Mouse (Mus musculus) heart, embryonic 11.5 days (tissue): Measurements from ENCODE around the gene Smpd3. TPM values are rescaled to one million over a fixed set of nuclear protein-coding genes. Genes with fewer than 3 reads are reported as not detected.
A peak's percentile ranks its signal among the peaks of the same experiment; 100 is the strongest.

Source experiments
- ATAC-seq: fragments of 200-750 bp; cut with Nextera tagmentation; replicated peaks from 2 replicates; pipeline ENCODE4 v1.8.0; 2017; ENCODE audit warnings: moderate library complexity; ENCODE audit not compliant: insufficient number of reproducible peaks, low FRiP score, low TSS enrichment
- H3K27ac ChIP-seq: fragments of 300-500 bp; sonication (generic); 2 replicates; pipeline ENCODE4 v1.5.1; 2014; ENCODE audit warnings: mild to moderate bottlenecking, low read depth, low read length
- H3K27me3 ChIP-seq: fragments of 300-500 bp; sonication (generic); 2 replicates; pipeline ENCODE4 v1.6.1; 2014; ENCODE audit warnings: mild to moderate bottlenecking, low read length, mixed read lengths; ENCODE audit not compliant: control insufficient read depth, insufficient read depth
- H3K36me3 ChIP-seq: fragments of 300-500 bp; sonication (generic); 2 replicates; pipeline ENCODE4 v1.6.1; 2014; ENCODE audit warnings: mild to moderate bottlenecking, low read length, moderate library complexity, mixed read lengths; ENCODE audit not compliant: control insufficient read depth, insufficient read depth
- H3K4me1 ChIP-seq: fragments of 300-500 bp; sonication (generic); 2 replicates; pipeline ENCODE4 v1.6.1; 2014; ENCODE audit warnings: low read length; ENCODE audit not compliant: control insufficient read depth, insufficient read depth
- H3K4me2 ChIP-seq: fragments of 300-500 bp; sonication (generic); 2 replicates; pipeline ENCODE4 v1.6.1; 2014; ENCODE audit warnings: mild to moderate bottlenecking, moderate library complexity
- H3K4me3 ChIP-seq: fragments of 300-500 bp; sonication (generic); 2 replicates; pipeline ENCODE4 v1.5.1; 2014; ENCODE audit warnings: low read depth, low read length
- H3K9ac ChIP-seq: fragments of 300-500 bp; sonication (generic); 2 replicates; pipeline ENCODE4 v1.6.1; 2014; ENCODE audit warnings: mild to moderate bottlenecking, low read depth, low read length, moderate library complexity
- H3K9me3 ChIP-seq: fragments of 300-500 bp; sonication (generic); replicated peaks from 2 replicates; pipeline ENCODE4 v1.6.1; 2016; ENCODE audit warnings: low read length; ENCODE audit not compliant: control insufficient read depth
- WGBS: fragments of 180-500 bp; shearing (Covaris S2); extraction: QIAGEN DNeasy Blood & Tissue Kit; methylation state at CpG from one replicate; pipeline ENCODE4 v1.1.7; 2014; ENCODE audit not compliant: insufficient replicate concordance; 5-methylcytosine and 5-hydroxymethylcytosine counted together
- polyA plus RNA-seq: library from polyadenylated mRNA; unstranded; fragments of >200 nt; fragmentation: Nextera tagmentation; extraction: Ambion mirVana; gene quantifications from 2 replicates; pipeline ENCODE4 v1.2.1, GENCODE M21; 2014

Smpd3 gene
- polyA plus RNA-seq, 1 experiment from 2014 or later, result 2.3 TPM

GRCm38 (mm10) chr8:106336561-106336960, 1.2 kb downstream of the Smpd3 start:
- no peaks in the 10 kb centered on the region for H3K9me3 ChIP-seq
- peak overlapping the region; percentile 26 for H3K4me3 ChIP-seq
- H3K4me1 ChIP-seq, result peaks cover 7% of the 10 kb centered on the region; the same call in 1 of the 2 replicates
- WGBS, result 4% methylated on average over 41 of the region's 41 CpGs
- H3K27me3 ChIP-seq, result peaks cover 31% of the 10 kb centered on the region
- H3K9ac ChIP-seq, result no peak overlapping the region
- H3K27ac ChIP-seq, result no peak overlapping the region
- H3K4me2 ChIP-seq, result peak overlapping the region; percentile 74
- H3K36me3 ChIP-seq, result no peaks in the 10 kb centered on the region
- ATAC-seq, result no peak

- H3K36me3 ChIP-seq, result no peaks in the 10 kb centered on the region
- 62% methylated on average over 4 of the region's 4 CpGs for WGBS
- H3K4me3 ChIP-seq, result peak overlapping the region; percentile 26
- peaks cover 31% of the 10 kb centered on the region for H3K27me3 ChIP-seq
- no peak for ATAC-seq
- no peak overlapping the region for H3K9ac ChIP-seq
- H3K27ac ChIP-seq, result no peak overlapping the region
- no peaks in the 10 kb centered on the region for H3K9me3 ChIP-seq
- H3K4me2 ChIP-seq, result peak overlapping the region; percentile 74
- peaks cover 7% of the 10 kb centered on the region; the same call in 1 of the 2 replicates for H3K4me1 ChIP-seq
Measured at GRCm38 (mm10) chr8:106336031-106336430, 1.8 kb downstream of the Smpd3 start.

DNA sequence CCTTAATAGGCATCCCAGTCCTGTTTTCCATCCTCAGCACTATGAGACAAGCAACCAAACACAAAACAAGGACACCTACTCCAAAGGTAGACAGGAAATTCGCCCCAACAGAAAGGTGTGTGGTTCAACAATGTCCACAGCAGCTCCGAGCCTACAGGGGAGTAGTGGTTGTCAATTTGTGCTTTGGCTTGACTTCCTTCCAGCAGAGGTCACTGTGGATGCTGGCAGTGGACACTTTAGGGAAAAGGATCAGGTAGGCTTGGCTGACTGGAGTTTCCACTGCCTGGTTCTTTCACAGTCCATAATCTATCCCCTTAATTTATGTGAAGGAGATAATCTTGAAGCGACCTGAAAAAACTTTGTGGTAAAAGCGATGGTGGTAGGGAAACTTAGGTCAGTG, 2.6 kb downstream of the Smpd3 start:
- Histone ChIP-seq H3K27ac (no peak overlapping the region), H3K9me3 (no peaks in the 10 kb centered on the region), H3K4me2 (no peak overlapping the region), H3K4me1 (peaks cover 7% of the 10 kb centered on the region; the same call in 1 of the 2 replicates), H3K36me3 (no peaks in the 10 kb centered on the region), H3K9ac (no peak overlapping the region), H3K4me3 (no peak overlapping the region), H3K27me3 (peaks cover 31% of the 10 kb centered on the region)
- WGBS, result 46% methylated on average over 4 of the region's 4 CpGs
- ATAC-seq, result no peak

- no peak overlapping the region for H3K4me3 ChIP-seq
- H3K36me3 ChIP-seq, result no peaks in the 10 kb centered on the region
- 34% methylated on average over 8 of the region's 8 CpGs for WGBS
- H3K27ac ChIP-seq, result no peak overlapping the region
- peaks cover 31% of the 10 kb centered on the region for H3K27me3 ChIP-seq
- no peak overlapping the region for H3K4me2 ChIP-seq
- H3K9me3 ChIP-seq, result no peaks in the 10 kb centered on the region
- no peak overlapping the region for H3K9ac ChIP-seq
- 0 out of 2 replicates have a peak, but pooled peaks cover 2% of the 10 kb centered on the region for H3K4me1 ChIP-seq
- ATAC-seq, result no peak
Measured at GRCm38 (mm10) chr8:106333346-106333745, 4.4 kb downstream of the Smpd3 start.

DNA sequence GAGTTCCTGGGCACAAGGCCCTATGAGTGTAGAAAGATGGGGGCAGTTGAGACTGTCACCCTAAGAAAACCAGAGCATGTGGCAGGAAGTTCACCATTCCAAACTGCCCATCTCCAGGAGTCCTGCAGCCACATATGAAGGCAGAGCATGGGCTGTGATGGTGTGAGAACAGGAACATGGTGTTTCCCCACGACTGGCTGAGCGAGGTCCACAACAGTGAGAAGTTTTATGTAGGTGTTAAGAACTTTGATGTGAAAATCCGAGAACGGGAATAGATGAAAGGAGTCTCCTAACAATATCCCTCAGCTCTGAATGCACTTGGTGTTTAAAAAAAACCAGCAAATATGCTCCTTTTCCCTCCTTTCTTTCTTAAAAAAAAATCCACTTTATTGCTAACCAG, 5.3 kb downstream of the Smpd3 start:
- Histone ChIP-seq H3K4me3 (no peak overlapping the region), H3K36me3 (no peaks in the 10 kb centered on the region), H3K4me1 (0 out of 2 replicates have a peak, but pooled peaks cover 2% of the 10 kb centered on the region), H3K27me3 (peaks cover 30% of the 10 kb centered on the region), H3K27ac (no peak overlapping the region), H3K4me2 (no peak overlapping the region), H3K9me3 (no peaks in the 10 kb centered on the region), H3K9ac (no peak overlapping the region)
- no peak for ATAC-seq
- 60% methylated on average over 4 of the region's 4 CpGs for WGBS

DNA sequence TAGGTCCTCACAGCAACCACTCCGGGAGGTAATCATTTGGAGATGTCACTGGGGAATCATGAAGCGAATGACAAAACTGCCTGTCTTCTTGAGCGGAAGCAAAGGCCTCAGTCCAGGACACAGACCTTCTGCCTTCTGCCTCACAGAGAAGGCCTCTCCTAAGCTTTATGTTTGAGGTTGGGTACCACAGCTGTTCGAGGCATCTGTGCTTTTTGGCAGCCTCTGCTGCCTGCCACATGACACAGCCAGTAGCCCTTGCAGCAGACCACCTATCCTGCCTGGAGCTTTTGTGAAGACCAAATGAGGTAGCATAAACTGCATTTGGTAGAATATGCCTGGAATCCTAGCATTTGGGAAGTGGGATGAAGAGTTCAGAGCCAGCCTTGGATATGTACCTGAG, 11.2 kb downstream of the Smpd3 start:
- no peaks in the 10 kb centered on the region for H3K4me1 ChIP-seq
- no peaks in the 10 kb centered on the region for H3K9me3 ChIP-seq
- no peak overlapping the region for H3K4me2 ChIP-seq
- ATAC-seq, result no peak
- H3K9ac ChIP-seq, result no peak overlapping the region
- H3K27ac ChIP-seq, result no peak overlapping the region
- no peak overlapping the region for H3K4me3 ChIP-seq
- H3K36me3 ChIP-seq, result no peaks in the 10 kb centered on the region
- no peaks in the 10 kb centered on the region for H3K27me3 ChIP-seq
- 66% methylated on average over 4 of the region's 4 CpGs for WGBS

DNA sequence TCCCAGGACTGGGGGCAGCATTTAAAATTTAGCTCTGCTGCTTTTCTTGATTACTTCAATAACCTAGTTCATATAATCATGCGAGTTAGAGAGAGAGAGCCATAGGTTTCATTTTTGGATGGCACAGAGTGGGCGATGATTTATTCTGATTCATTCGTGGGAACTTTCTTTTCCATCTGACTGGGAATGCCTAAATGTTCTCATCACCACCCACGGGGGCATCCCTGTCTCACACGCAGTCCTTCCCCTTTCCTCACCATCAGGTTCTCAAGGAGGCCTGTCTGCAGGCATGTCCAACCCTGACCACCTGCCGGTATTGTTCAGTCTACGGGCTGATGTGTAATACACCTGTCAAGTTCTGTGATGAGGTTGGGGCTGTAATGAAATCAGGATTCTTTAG, 16.4 kb downstream of the Smpd3 start:
- 84% methylated on average over 7 of the region's 7 CpGs for WGBS
- Histone ChIP-seq H3K9me3 (no peaks in the 10 kb centered on the region), H3K9ac (no peak overlapping the region), H3K4me1 (no peaks in the 10 kb centered on the region), H3K4me2 (no peak overlapping the region), H3K4me3 (no peak overlapping the region), H3K36me3 (no peaks in the 10 kb centered on the region), H3K27me3 (peaks cover 2% of the 10 kb centered on the region; the same call in 1 of the 2 replicates), H3K27ac (no peak overlapping the region)
- no peak for ATAC-seq

DNA sequence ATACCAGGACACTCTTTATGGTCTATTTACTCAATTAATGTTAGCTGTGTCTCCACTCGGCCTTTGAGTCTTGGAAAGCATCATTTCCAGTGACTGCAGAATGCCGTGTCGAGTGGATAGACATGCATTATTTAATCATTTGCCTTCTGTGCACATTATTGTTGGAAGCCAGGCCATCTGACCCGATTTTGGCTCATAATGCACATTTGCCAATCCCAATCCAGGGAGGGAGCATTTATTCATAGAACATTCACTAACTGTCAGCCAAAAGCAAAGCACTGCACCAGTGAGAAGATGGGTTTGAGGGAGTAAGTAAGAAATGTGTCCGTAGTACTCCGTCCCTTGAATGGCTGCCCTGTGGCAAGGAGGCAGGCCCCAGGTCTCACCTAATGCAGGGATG, 17.8 kb downstream of the Smpd3 start:
- H3K4me2 ChIP-seq, result no peak overlapping the region
- ATAC-seq, result no peak
- H3K27ac ChIP-seq, result no peak overlapping the region
- 76% methylated on average over 6 of the region's 6 CpGs for WGBS
- peaks cover 2% of the 10 kb centered on the region; the same call in 1 of the 2 replicates for H3K27me3 ChIP-seq
- H3K4me3 ChIP-seq, result no peak overlapping the region
- H3K4me1 ChIP-seq, result no peaks in the 10 kb centered on the region
- H3K9me3 ChIP-seq, result no peaks in the 10 kb centered on the region
- no peaks in the 10 kb centered on the region for H3K36me3 ChIP-seq
- no peak overlapping the region for H3K9ac ChIP-seq

DNA sequence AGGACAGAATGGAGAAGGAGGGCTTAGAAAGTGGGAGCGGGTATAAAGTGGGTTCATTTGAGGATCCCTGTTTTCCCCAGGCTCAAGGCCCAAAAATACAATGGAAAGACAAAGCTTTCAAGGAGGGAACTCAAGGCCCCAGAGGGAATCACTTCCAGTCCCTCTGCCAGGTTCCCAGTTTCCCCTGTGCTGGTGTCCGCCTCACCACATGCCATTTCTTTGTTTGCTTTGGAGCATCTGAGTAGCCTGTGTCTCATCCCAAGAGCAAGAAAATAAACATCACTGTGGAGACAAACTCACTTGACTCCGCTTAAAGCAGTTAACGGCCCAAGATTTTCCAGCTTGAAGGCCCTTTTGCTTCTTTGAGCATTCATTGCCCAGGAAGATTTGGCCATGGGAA, 20.7 kb downstream of the Smpd3 start:
- Histone ChIP-seq H3K9me3 (no peaks in the 10 kb centered on the region), H3K4me3 (no peak overlapping the region), H3K27ac (no peak overlapping the region), H3K36me3 (no peaks in the 10 kb centered on the region), H3K4me1 (no peaks in the 10 kb centered on the region), H3K27me3 (peaks cover 2% of the 10 kb centered on the region; the same call in 1 of the 2 replicates), H3K4me2 (no peak overlapping the region), H3K9ac (no peak overlapping the region)
- WGBS, result 73% methylated on average over 4 of the region's 4 CpGs
- no peak for ATAC-seq
